8 mouse cellular contexts compared by ENCODE assay signal in the genomic region with DNA sequence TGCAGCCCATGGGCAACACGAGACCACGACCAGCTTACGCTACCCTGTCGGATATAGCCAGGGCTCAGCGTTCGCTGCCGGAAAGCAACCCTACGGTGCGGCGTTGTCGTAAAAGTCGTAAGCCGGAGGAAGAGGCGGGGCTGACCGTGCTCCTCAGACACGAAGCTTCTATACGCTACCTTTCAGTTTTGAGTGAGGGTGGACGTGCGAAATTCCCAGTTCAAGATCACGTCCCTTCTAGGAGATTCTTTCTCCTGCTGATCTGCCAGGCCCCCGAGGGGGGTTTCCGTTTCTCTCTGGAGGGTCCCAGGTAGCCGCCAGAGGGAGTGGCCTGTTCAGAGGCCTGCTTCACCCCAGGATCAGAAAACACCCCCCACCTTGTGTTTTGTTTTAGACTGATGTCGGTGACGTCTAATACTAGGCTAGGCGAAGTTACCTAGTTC. TPM values are rescaled to one million over a fixed set of nuclear protein-coding genes. Genes with fewer than 3 reads are reported as not detected.
A peak's percentile ranks its signal among the peaks of the same experiment; 100 is the strongest.
DNase-seq lines count a peak whose midpoint lies in the region; ATAC-seq and TF ChIP-seq lines count a peak whose summit lies in the region.

Gene Hax1, minus strand, starts transcription at position 169 of the 443 bp plus-strand sequence.

- H3K27ac ChIP-seq in MEL (ENCODE audit: control insufficient read depth, low read depth, low read length), result peak within 1 kb of the TSS; percentile 82
- H3K27ac ChIP-seq in cerebellum, adult 2 months (ENCODE audit: insufficient read depth, low read length), result peak within 1 kb of the TSS; percentile 62
- H3K27ac ChIP-seq in forebrain, postnatal 0 days (ENCODE audit: low read depth, low read length), result peak within 1 kb of the TSS; percentile 92
- peak within 1 kb of the TSS; percentile 94 for H3K27ac ChIP-seq in lung, embryonic 15.5 days

- H3K4me2 ChIP-seq in forebrain, postnatal 0 days (ENCODE audit: low read depth), result peak within 1 kb of the TSS; percentile 62
- H3K4me2 ChIP-seq in lung, embryonic 15.5 days, result peak within 1 kb of the TSS; percentile 92

- DNase-seq in MEL (ENCODE audit: low read depth, low spot score), result peak; percentile 99
- DNase-seq in cerebellum, adult 2 months, result peak; percentile 93 to 96
- peak; percentile 97 for DNase-seq in forebrain, postnatal 0 days
- peak; percentile 95 for DNase-seq in heart, postnatal 4 days
- peak; percentile 90 to 95 for DNase-seq in layer of hippocampus, adult 8-10 months (ENCODE audit: low spot score in 2 of 2)
- peak; percentile 85 for DNase-seq in ovary, adult 18-20 months (ENCODE audit: low spot score)
- peak; percentile 96 for DNase-seq in thymus, postnatal 0 days (ENCODE audit: low spot score)

- H3K4me1 ChIP-seq in MEL (ENCODE audit: control insufficient read depth in 1 of 2, insufficient read depth in 2 of 2, low read length in 2 of 2), result peaks cover 4 to 6% of the 10 kb centered on the region in 2 experiments; a peak in 3 of 4 replicates
- no peaks in the 10 kb centered on the region for H3K4me1 ChIP-seq in cerebellum, adult 2 months (ENCODE audit: control insufficient read depth, insufficient read depth, low read length)
- peaks cover 11% of the 10 kb centered on the region; the same call in 1 of the 2 replicates for H3K4me1 ChIP-seq in forebrain, postnatal 0 days (ENCODE audit: insufficient read depth)
- H3K4me1 ChIP-seq in lung, embryonic 15.5 days, result peaks cover 19% of the 10 kb centered on the region

- peak; percentile 96 for ATAC-seq in forebrain, postnatal 0 days
- peak; percentile 93 for ATAC-seq in lung, embryonic 15.5 days (ENCODE audit: borderline replicate concordance, extremely low read depth, low FRiP score, low TSS enrichment)

- TF ChIP-seq EP300 in MEL (IDR thresholded peaks at IDR 0.05; ENCODE audit: low read depth in 1 of 2, low read length in 2 of 2), result no peak

- TF ChIP-seq CTCF in MEL (IDR thresholded peaks at IDR 0.05 in 2 of 3, conservative IDR thresholded peaks at IDR 0.05 in 1 of 3; ENCODE audit: control insufficient read depth in 1 of 3, insufficient read depth in 1 of 3, low read depth in 2 of 3, low read length in 3 of 3, poor library complexity in 1 of 3, severe bottlenecking in 1 of 3), result no peak
- TF ChIP-seq CTCF in cerebellum, adult 2 months (IDR thresholded peaks at IDR 0.05; ENCODE audit: borderline replicate concordance, insufficient read depth, low read depth, low read length), result no peak
- TF ChIP-seq CTCF in forebrain, postnatal 0 days (IDR thresholded peaks at IDR 0.05; ENCODE audit: low read depth), result peak; percentile 28; the same call in 1 of the 2 replicates

- peaks cover 10% of the 10 kb centered on the region for H3K79me2 ChIP-seq in MEL (ENCODE audit: control insufficient read depth, insufficient read depth, low read length, poor library complexity)

- peak within 1 kb of the TSS; percentile 74 to 92 for H3K4me3 ChIP-seq in MEL (ENCODE audit: control insufficient read depth in 1 of 2, insufficient read depth in 1 of 2, low read depth in 2 of 2, low read length in 2 of 2)
- H3K4me3 ChIP-seq in cerebellum, adult 2 months (replicated peaks; ENCODE audit: insufficient read depth, low read depth, low read length), result peak within 1 kb of the TSS; percentile 87
- H3K4me3 ChIP-seq in forebrain, postnatal 0 days (ENCODE audit: low read depth, low read length), result peak within 1 kb of the TSS; percentile 77
- H3K4me3 ChIP-seq in lung, embryonic 15.5 days, result peak within 1 kb of the TSS; percentile 64

- TF ChIP-seq POLR2A in MEL (IDR thresholded peaks at IDR 0.05; ENCODE audit: control insufficient read depth in 1 of 2, insufficient read depth in 1 of 2, low read depth in 1 of 2, low read length in 2 of 2, poor library complexity in 1 of 2), result peak; percentile 90 to 98
- TF ChIP-seq POLR2A in cerebellum, adult 2 months (IDR thresholded peaks at IDR 0.05; ENCODE audit: borderline replicate concordance, insufficient read depth, low read length), result peak; percentile 88; the same call in 1 of the 2 replicates

- peaks cover 19 to 24% of the 10 kb centered on the region in 2 experiments for H3K36me3 ChIP-seq in MEL (ENCODE audit: control insufficient read depth in 1 of 2, insufficient read depth in 2 of 2, low read length in 2 of 2)
- peaks cover 27% of the 10 kb centered on the region for H3K36me3 ChIP-seq in forebrain, postnatal 0 days (ENCODE audit: insufficient read depth)
- peaks cover 53% of the 10 kb centered on the region for H3K36me3 ChIP-seq in lung, embryonic 15.5 days

- no peaks in the 10 kb centered on the region for H3K9me3 ChIP-seq in MEL (replicated peaks; ENCODE audit: insufficient read depth, low read length)
- no peaks in the 10 kb centered on the region for H3K9me3 ChIP-seq in forebrain, postnatal 0 days (ENCODE audit: low read length)
- no peaks in the 10 kb centered on the region for H3K9me3 ChIP-seq in lung, embryonic 15.5 days

- H3K27me3 ChIP-seq in MEL (ENCODE audit: control insufficient read depth in 1 of 2, insufficient read depth in 2 of 2, low read length in 2 of 2), result no peaks in the 10 kb centered on the region
- no peaks in the 10 kb centered on the region for H3K27me3 ChIP-seq in cerebellum, adult 2 months (ENCODE audit: control insufficient read depth, insufficient read depth, low read length)
- no peaks in the 10 kb centered on the region for H3K27me3 ChIP-seq in forebrain, postnatal 0 days (ENCODE audit: insufficient read depth, low read length)
- H3K27me3 ChIP-seq in lung, embryonic 15.5 days, result no peaks in the 10 kb centered on the region

- H3K9ac ChIP-seq in MEL (ENCODE audit: control insufficient read depth, low read depth, low read length, poor library complexity, severe bottlenecking), result peak within 1 kb of the TSS; percentile 87
- peak within 1 kb of the TSS; percentile 78 for H3K9ac ChIP-seq in forebrain, postnatal 0 days
- H3K9ac ChIP-seq in lung, embryonic 15.5 days, result peak within 1 kb of the TSS; percentile 74

- under 1% methylated on average over 26 of the region's 26 CpGs for WGBS in cerebellum, adult 2 months
- 3% methylated on average over 26 of the region's 26 CpGs for WGBS in forebrain, postnatal 0 days
- WGBS in lung, embryonic 15.5 days, result under 1% methylated on average over 26 of the region's 26 CpGs

- no peak; the same call in 1 of the 2 replicates for TF ChIP-seq RAD21 in MEL (IDR thresholded peaks at IDR 0.05; ENCODE audit: low read depth, low read length)

TF ChIP-seq in MEL, 35 proteins besides CTCF, POLR2A, EP300 and RAD21 (continues in another document):
- TF ChIP-seq TAL1 (IDR thresholded peaks at IDR 0.05; ENCODE audit: low read length) (no peak), TCF12 (IDR thresholded peaks at IDR 0.05; ENCODE audit: low read depth, low read length) (peak; percentile 87), E2F4 (IDR thresholded peaks at IDR 0.05; ENCODE audit: borderline replicate concordance, low read depth, low read length) (no peak), ZKSCAN1 (IDR thresholded peaks at IDR 0.05; ENCODE audit: low read depth, low read length) (peak; percentile 85), MAZ (IDR thresholded peaks at IDR 0.05; ENCODE audit: low read depth, low read length) (peak; percentile 82; the same call in 1 of the 2 replicates), RCOR1 (IDR thresholded peaks at IDR 0.05; ENCODE audit: low read depth, low read length) (peak; percentile 10; the same call in 1 of the 2 replicates), CHD1 (IDR thresholded peaks at IDR 0.05; ENCODE audit: low read depth, low read length) (peak; percentile 92), UBTF (IDR thresholded peaks at IDR 0.05; ENCODE audit: borderline replicate concordance, insufficient read depth, low read depth, low read length) (no peak), SIN3A (IDR thresholded peaks at IDR 0.05; ENCODE audit: low read length) (peak; percentile 94), GABPA (IDR thresholded peaks at IDR 0.05; ENCODE audit: low read depth, low read length) (peak; percentile 59; the same call in 1 of the 2 replicates), SMC3 (IDR thresholded peaks at IDR 0.05; ENCODE audit: low read depth, low read length) (no peak), ELF1 (IDR thresholded peaks at IDR 0.05; ENCODE audit: low read depth, low read length) (peak; percentile 76), USF2 (IDR thresholded peaks at IDR 0.05; ENCODE audit: borderline replicate concordance in 1 of 2, insufficient read depth in 1 of 2, low read depth in 1 of 2, low read length in 2 of 2) (no peak), MYB (IDR thresholded peaks at IDR 0.05; ENCODE audit: low read depth, low read length) (no peak), JUND (IDR thresholded peaks at IDR 0.05; ENCODE audit: low read depth, low read length) (no peak), NRF1 (IDR thresholded peaks at IDR 0.05; ENCODE audit: insufficient read depth, low read depth, low read length, poor library complexity, severe bottlenecking) (0 out of 2 replicates have a peak, but pooled peaks have one; percentile 34), MAFK (IDR thresholded peaks at IDR 0.05; ENCODE audit: borderline replicate concordance, low read depth, low read length) (no peak; the same call in 1 of the 2 replicates), POLR2AphosphoS5 (IDR thresholded peaks at IDR 0.05; ENCODE audit: borderline replicate concordance, low read depth, low read length) (peak; percentile 92; the same call in 1 of the 2 replicates), MYC (IDR thresholded peaks at IDR 0.05; ENCODE audit: low read depth, low read length) (peak; percentile 91), MAX (IDR thresholded peaks at IDR 0.05; ENCODE audit: low read length) (peak; percentile 84), NELFE (IDR thresholded peaks at IDR 0.05; ENCODE audit: low read depth, low read length) (peak; percentile 96), BHLHE40 (IDR thresholded peaks at IDR 0.05; ENCODE audit: borderline replicate concordance, low read depth, low read length) (peak; percentile 30; the same call in 1 of the 2 replicates), ZNF384 (IDR thresholded peaks at IDR 0.05; ENCODE audit: low read depth, low read length) (no peak), MXI1 (IDR thresholded peaks at IDR 0.05; ENCODE audit: low read depth, low read length) (peak; percentile 94)

RNA-seq across cellular contexts. Expression of gene Hax1, which starts in this region (rescaled TPM):
- total RNA-seq in MEL (2012; rRNA removed), result 232 and 318 TPM in 2 replicates
- 100 to 1,000 TPM in 1 of 2 experiments, not detected in 1; 322 TPM for polyA plus RNA-seq in MEL (2012; ENCODE audit: insufficient read depth in 1 of 2, insufficient read length in 2 of 2, low read depth in 1 of 2, low replicate concordance in 2 of 2, missing spikeins in 1 of 2)
- 116 and 125 TPM in 2 replicates for polyA plus RNA-seq in cerebellum, adult 2 months (2012; rRNA removed)
- total RNA-seq in forebrain, postnatal 0 days (2014; rRNA removed), result 43.9 and 59.8 TPM in 2 replicates
- polyA plus RNA-seq in forebrain, postnatal 0 days (2015; fragmentation: Nextera tagmentation; extraction: Ambion mirVana), result 73.4 and 78.2 TPM in 2 replicates
- total RNA-seq in heart, postnatal 4 days (2021), result 10 to 100 TPM; 39.0 to 44.5 TPM
- total RNA-seq in layer of hippocampus, adult 8-10 months (2022), result 100 to 1,000 TPM in 2 of 4 experiments, 10 to 100 TPM in 2; 76.9 to 121 (median 99.5) TPM
- polyA plus RNA-seq in lung, embryonic 15.5 days (2015; fragmentation: Nextera tagmentation; extraction: Ambion mirVana), result 164 TPM in 2 replicates
- 126 and 141 TPM in 2 replicates for polyA plus RNA-seq in thymus, postnatal 0 days (2015; fragmentation: Nextera tagmentation; extraction: Ambion mirVana)

Comparison
In these comparisons a context has a peak if more than half of its experiments do, and no peak if none do; other contexts are left out.
1. Peak in every context shown above with its lines: DNase-seq, ATAC-seq, H3K4me3 ChIP-seq and H3K27ac ChIP-seq.